Mouse (Mus musculus): ENCODE data around the gene Padi4.

The Padi4 gene

GRCm38 (mm10) chr4:140788983-140789382 is 14.9 kb upstream of the Padi4 start:
- DNase-seq (ENCODE audit: extremely low spot score, low spot score) = peak; percentile 74

- no peak for DNase-seq (ENCODE audit: extremely low spot score, low spot score)
Observed at GRCm38 (mm10) chr4:140788264-140788663, 14.2 kb upstream of the Padi4 start.

GRCm38 (mm10) chr4:140787414-140787813 is 13.4 kb upstream of the Padi4 start:
- no peak for DNase-seq (ENCODE audit: extremely low spot score, low spot score)

- no peak for DNase-seq (ENCODE audit: extremely low spot score, low spot score)
Observed at GRCm38 (mm10) chr4:140785217-140785616, 11.2 kb upstream of the Padi4 start.

- no peak for DNase-seq (ENCODE audit: extremely low spot score, low spot score)
Observed at GRCm38 (mm10) chr4:140784292-140784945, 10.4 kb upstream of the Padi4 start.

- DNase-seq (ENCODE audit: extremely low spot score, low spot score) = no peak
Observed at GRCm38 (mm10) chr4:140782821-140783220, 8.8 kb upstream of the Padi4 start.

- peak; percentile 26 for DNase-seq (ENCODE audit: extremely low spot score, low spot score)
Observed at GRCm38 (mm10) chr4:140780507-140780906, 6.5 kb upstream of the Padi4 start.

GRCm38 (mm10) chr4:140779803-140780397 is 5.9 kb upstream of the Padi4 start:
- peak; percentile 60 for DNase-seq (ENCODE audit: extremely low spot score, low spot score)

GRCm38 (mm10) chr4:140776623-140777022 is 2.6 kb upstream of the Padi4 start:
- no peak for DNase-seq (ENCODE audit: extremely low spot score, low spot score)

- DNase-seq (ENCODE audit: extremely low spot score, low spot score) = no peak
Observed at GRCm38 (mm10) chr4:140775876-140776275, 1.8 kb upstream of the Padi4 start.

GRCm38 (mm10) chr4:140774893-140775292 is 857 bp upstream of the Padi4 start:
- no peak for DNase-seq (ENCODE audit: extremely low spot score, low spot score)

- no peak for DNase-seq (ENCODE audit: extremely low spot score, low spot score)
Observed at GRCm38 (mm10) chr4:140771091-140771490, 2.9 kb downstream of the Padi4 start.

GRCm38 (mm10) chr4:140770433-140770832 is 3.6 kb downstream of the Padi4 start:
- peak; percentile 39 for DNase-seq (ENCODE audit: extremely low spot score, low spot score)

GRCm38 (mm10) chr4:140768973-140769372 is 5.1 kb downstream of the Padi4 start:
- no peak for DNase-seq (ENCODE audit: extremely low spot score, low spot score)

GRCm38 (mm10) chr4:140765936-140766335 is 8.1 kb downstream of the Padi4 start:
- DNase-seq (ENCODE audit: extremely low spot score, low spot score) = no peak

- peak; percentile 67 for DNase-seq (ENCODE audit: extremely low spot score, low spot score)
Observed at GRCm38 (mm10) chr4:140763158-140763557, 10.9 kb downstream of the Padi4 start.

- DNase-seq (ENCODE audit: extremely low spot score, low spot score) = no peak
Observed at GRCm38 (mm10) chr4:140761601-140762000, 12.4 kb downstream of the Padi4 start.

- DNase-seq (ENCODE audit: extremely low spot score, low spot score) = no peak
Observed at GRCm38 (mm10) chr4:140755811-140756210, 18.2 kb downstream of the Padi4 start.

GRCm38 (mm10) chr4:140753366-140753765 is 20.7 kb downstream of the Padi4 start:
- DNase-seq (ENCODE audit: extremely low spot score, low spot score) = no peak

- peak; percentile 52 for DNase-seq (ENCODE audit: extremely low spot score, low spot score)
Observed at GRCm38 (mm10) chr4:140750328-140750727, 23.7 kb downstream of the Padi4 start.

GRCm38 (mm10) chr4:140747978-140748377 is 26.1 kb downstream of the Padi4 start:
- DNase-seq (ENCODE audit: extremely low spot score, low spot score) = no peak

- DNase-seq (ENCODE audit: extremely low spot score, low spot score) = no peak
Observed at GRCm38 (mm10) chr4:140744654-140745053, 29.4 kb downstream of the Padi4 start.

- DNase-seq (ENCODE audit: extremely low spot score, low spot score) = no peak
Observed at GRCm38 (mm10) chr4:140743086-140743485, 30.9 kb downstream of the Padi4 start.

Data from neural tube, embryonic 10.5 days (tissue).